Mouse (Mus musculus) small intestine, adult 2 months (tissue): ENCODE measurements at regions not wholly inside any gene's neighbourhood (a gene's known extent, or its start where the extent isn't known, plus 50 kb on each side); places are given as distances from the start of the nearest gene placed in this dataset.

ENCODE experiments used
- H3K27ac ChIP-seq: fragments of 200-500 bp; 2 replicates; pipeline ENCODE4 v1.5.1; 2012; ENCODE audit warnings: low read depth, low read length, control low read depth, inconsistent platforms; ENCODE audit not compliant: insufficient read depth
- H3K27me3 ChIP-seq: fragments of 200-500 bp; 2 replicates; pipeline ENCODE4 v1.6.1; 2012; ENCODE audit warnings: mild to moderate bottlenecking, moderate library complexity, low read length, inconsistent platforms; ENCODE audit not compliant: control insufficient read depth, insufficient read depth
- H3K36me3 ChIP-seq: fragments of 200-500 bp; 2 replicates; pipeline ENCODE4 v1.6.1; 2012; ENCODE audit warnings: mild to moderate bottlenecking, low read length, control low read depth, inconsistent platforms; ENCODE audit not compliant: control insufficient read depth, insufficient read depth
- H3K4me1 ChIP-seq: fragments of 200-500 bp; 2 replicates; pipeline ENCODE4 v1.6.1; 2012; ENCODE audit warnings: low read length, inconsistent platforms, mixed read lengths; ENCODE audit not compliant: control insufficient read depth, insufficient read depth, insufficient read length
- H3K4me3 ChIP-seq: fragments of 200-500 bp; 2 replicates; pipeline ENCODE4 v1.5.1; 2012; ENCODE audit warnings: low read depth, mild to moderate bottlenecking, control low read depth, inconsistent platforms, low read length, moderate library complexity
- CTCF ChIP-seq: fragments of 200-500 bp; IDR thresholded peaks from 2 replicates; pipeline ENCODE4 v1.5.1; 2012; ENCODE audit warnings: low read depth, mild to moderate bottlenecking, control low read depth, inconsistent platforms, low read length, moderate library complexity, mixed read lengths; ENCODE audit not compliant: insufficient replicate concordance, insufficient read length; ENCODE audit errors: extremely low read depth
- POLR2A ChIP-seq: fragments of 200-500 bp; IDR thresholded peaks from 2 replicates; pipeline ENCODE4 v1.6.1; 2012; ENCODE audit warnings: low read depth, mild to moderate bottlenecking, control low read depth, inconsistent platforms, low read length, moderate library complexity
- WGBS: fragments of 180-500 bp; shearing (Covaris S2); methylation state at CpG from one replicate; pipeline ENCODE4 v1.1.7; 2018; 5-methylcytosine and 5-hydroxymethylcytosine counted together

GRCm38 (mm10) chr11:65333101-65333500 is 63.3 kb upstream of the Myocd start:
- H3K4me1 ChIP-seq, result no peaks in the 10 kb centered on the region
- no peaks in the 10 kb centered on the region for H3K36me3 ChIP-seq
- H3K27ac ChIP-seq, result no peak overlapping the region
- H3K27me3 ChIP-seq, result no peaks in the 10 kb centered on the region
- 72% methylated on average over 2 of the region's 2 CpGs for WGBS
- TF ChIP-seq POLR2A (no peak), CTCF (no peak)
- no peak overlapping the region for H3K4me3 ChIP-seq

- Histone ChIP-seq H3K27ac (no peak overlapping the region), H3K4me1 (no peaks in the 10 kb centered on the region), H3K36me3 (no peaks in the 10 kb centered on the region), H3K27me3 (no peaks in the 10 kb centered on the region), H3K4me3 (no peak overlapping the region)
- TF ChIP-seq POLR2A (no peak), CTCF (no peak)
- 37% methylated on average over 4 of the region's 4 CpGs for WGBS
Observed at GRCm38 (mm10) chr11:65322877-65323440, 53.2 kb upstream of the Myocd start.
